Mouse (Mus musculus) C3H10T1/2 (cell line): ENCODE measurements around the gene Kcna10. TPM values are rescaled to one million over a fixed set of nuclear protein-coding genes. Genes with fewer than 3 reads are reported as not detected.

Experiments used
- polyA plus RNA-seq, 2 experiments: library from polyadenylated mRNA; unstranded; fragments of >200 nt; fragmentation: generic; extraction: Trizol; gene quantifications; one replicate each; pipeline ENCODE4 v1.2.1; 2012; ENCODE audit warnings: missing spikeins in 2 of 2

The Kcna10 gene
- not detected for polyA plus RNA-seq

GRCm38 (mm10) chr3:107182756-107183155 is at the start of gene Kcna10:
Gene Kcna10, plus strand, starts transcription at chr3:107183056.

DNA sequence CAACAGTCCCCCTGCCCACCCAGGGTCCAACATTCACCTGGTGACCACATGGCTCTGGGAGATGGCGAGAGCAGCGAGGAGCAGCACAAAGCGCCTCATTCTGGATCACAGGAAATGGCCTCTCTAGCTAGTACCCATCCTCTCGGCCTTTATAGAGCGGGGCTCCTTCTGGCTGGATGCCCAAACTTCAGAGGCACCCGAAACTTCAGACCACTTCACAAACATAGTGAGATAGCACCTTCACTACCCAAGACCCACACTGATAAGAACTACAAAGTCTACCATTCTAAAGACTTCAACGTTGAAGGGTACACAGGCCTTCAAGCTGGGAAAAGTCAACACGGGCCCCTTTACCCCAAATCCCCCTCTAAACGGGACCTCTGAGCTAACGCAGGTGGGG is 38.8 kb downstream of the Kcna10 start, which contains the start of gene Cym:
Cym (minus strand) TSS at position 125 of the 400 bp plus-strand sequence.

GRCm38 (mm10) chr3:107230527-107230926 is 47.7 kb downstream of the Kcna10 start, which contains the start of gene A630076J17Rik:
Gene A630076J17Rik, plus strand, starts transcription at chr3:107230614.

GRCm38 (mm10) chr3:107239607-107240006 is 56.8 kb downstream of the Kcna10 start, which contains the start of gene Prok1:
Gene Prok1, minus strand, starts transcription at chr3:107239707.

Other genes with a start within 250 kb of the Kcna10 start
- gene Kcna3, start 146.9 kb upstream of the Kcna10 start, polyA plus RNA-seq, result not detected
- not detected for gene Kcna2, start 81.9 kb upstream of the Kcna10 start, polyA plus RNA-seq
- not detected for gene Cym, start 38.7 kb downstream of the Kcna10 start, polyA plus RNA-seq
- not detected for gene A630076J17Rik, start 47.6 kb downstream of the Kcna10 start, polyA plus RNA-seq
- gene Prok1, start 56.7 kb downstream of the Kcna10 start, polyA plus RNA-seq, result not detected
- 100 to 1,000 TPM; 104 to 143 TPM for gene Lamtor5, start 95.8 kb downstream of the Kcna10 start, polyA plus RNA-seq
- under 1 TPM in 1 of 2 experiments, not detected in 1; 0.40 TPM for gene Slc16a4, start 108.2 kb downstream of the Kcna10 start, polyA plus RNA-seq
- gene Rbm15, start 150.6 kb downstream of the Kcna10 start, polyA plus RNA-seq, result 1 to 10 TPM in 1 of 2 experiments, under 1 TPM in 1; 0.78 to 2.4 TPM